8 mouse cellular contexts compared by ENCODE assay signal in the genomic region with DNA sequence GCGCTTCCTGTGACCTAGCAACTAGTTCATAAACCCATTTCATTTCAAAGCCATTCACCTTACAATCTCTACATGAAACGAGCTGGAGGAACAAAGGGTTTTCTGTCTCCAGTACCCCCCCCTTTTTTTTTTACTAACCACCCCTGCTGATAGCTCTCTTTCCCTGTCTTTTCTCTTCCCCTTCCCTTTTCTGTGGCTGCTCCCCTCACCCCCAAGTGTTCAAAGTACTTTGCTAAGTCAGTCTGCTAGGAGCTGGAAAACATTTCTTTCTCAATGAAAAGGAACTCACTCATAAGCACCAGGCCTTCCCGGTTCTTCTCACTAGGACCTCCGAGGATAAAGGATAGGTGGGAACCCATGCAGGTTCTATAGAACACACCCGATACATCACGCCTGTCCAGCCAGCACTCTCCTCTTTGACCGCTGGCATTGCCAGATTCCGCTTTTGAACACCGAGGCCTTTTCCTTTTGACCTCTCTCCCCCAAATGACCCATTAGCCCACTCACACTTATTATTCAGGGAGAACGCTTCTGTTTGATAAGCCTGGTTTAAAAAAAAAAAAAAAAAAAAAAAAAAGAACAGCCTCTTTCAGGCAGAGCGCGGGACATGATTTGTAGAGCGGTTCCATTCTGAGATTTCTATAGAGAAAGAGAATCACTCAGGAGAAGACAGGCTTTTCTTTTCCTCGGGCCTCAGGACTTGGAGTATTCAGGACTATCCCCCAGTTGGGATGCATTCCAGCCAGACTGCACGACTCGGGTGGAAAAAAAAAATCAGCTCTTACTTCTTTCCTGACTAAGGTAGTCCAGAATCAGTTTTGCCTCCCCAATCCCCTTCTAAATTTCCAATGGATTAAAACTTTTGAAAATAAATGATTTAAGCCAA.
DNase-seq lines count a peak whose midpoint lies in the region; ATAC-seq and TF ChIP-seq lines count a peak whose summit lies in the region.

No protein-coding gene starts in this region.

- peak overlapping the region; percentile 70 for H3K4me3 ChIP-seq in kidney, embryonic 16.5 days (ENCODE audit: low read length)
- H3K4me3 ChIP-seq in hindbrain, postnatal 0 days (ENCODE audit: low read length) = peak overlapping the region; percentile 69
- peak overlapping the region; percentile 54 for H3K4me3 ChIP-seq in midbrain, embryonic 15.5 days

- DNase-seq in kidney, postnatal 14 days = no peak
- peak; percentile 78 for DNase-seq in embryo, embryonic 10 days (ENCODE audit: low spot score)
- DNase-seq in hindbrain, postnatal 0 days (ENCODE audit: low spot score) = peak; percentile 44
- DNase-seq in ovary, postnatal 10 days (ENCODE audit: low spot score) = no peak
- no peak for DNase-seq in ovary, postnatal 14 days (ENCODE audit: low spot score)
- DNase-seq in left cerebral cortex, postnatal 14 days (ENCODE audit: low spot score in 2 of 2) = no peak

- peak overlapping the region; percentile 66 for H3K9ac ChIP-seq in kidney, embryonic 16.5 days (replicated peaks; ENCODE audit: low read length)
- H3K9ac ChIP-seq in hindbrain, postnatal 0 days (replicated peaks; ENCODE audit: low read length) = peak overlapping the region; percentile 72
- peak overlapping the region; percentile 20; the same call in 1 of the 2 replicates for H3K9ac ChIP-seq in midbrain, embryonic 15.5 days

- peaks cover 38% of the 10 kb centered on the region for H3K4me1 ChIP-seq in kidney, embryonic 16.5 days (ENCODE audit: insufficient read depth, low read length)
- no peaks in the 10 kb centered on the region; the same call in 1 of the 2 replicates for H3K4me1 ChIP-seq in hindbrain, postnatal 0 days (ENCODE audit: insufficient read depth, low read length)
- H3K4me1 ChIP-seq in midbrain, embryonic 15.5 days = peaks cover 30% of the 10 kb centered on the region

- no peak for TF ChIP-seq CTCF in hindbrain, postnatal 0 days (IDR thresholded peaks at IDR 0.05; ENCODE audit: low read depth)

- 5% methylated on average over 16 of the region's 16 CpGs for WGBS in kidney, embryonic 16.5 days
- WGBS in hindbrain, postnatal 0 days = 3% methylated on average over 16 of the region's 16 CpGs
- 1% methylated on average over 16 of the region's 16 CpGs for WGBS in midbrain, embryonic 15.5 days

- H3K9me3 ChIP-seq in kidney, embryonic 16.5 days (ENCODE audit: low read length) = no peaks in the 10 kb centered on the region
- H3K9me3 ChIP-seq in hindbrain, postnatal 0 days (ENCODE audit: low read length) = no peaks in the 10 kb centered on the region
- H3K9me3 ChIP-seq in midbrain, embryonic 15.5 days = no peaks in the 10 kb centered on the region

- ATAC-seq in kidney, embryonic 16.5 days (ENCODE audit: low FRiP score, low TSS enrichment) = no peak; the same call in 1 of the 2 replicates
- peak; percentile 18; the same call in 1 of the 2 replicates for ATAC-seq in hindbrain, postnatal 0 days
- peak; percentile 10 for ATAC-seq in midbrain, embryonic 15.5 days (replicated peaks)

- H3K27ac ChIP-seq in kidney, embryonic 16.5 days (ENCODE audit: low read length) = peak overlapping the region; percentile 78
- H3K27ac ChIP-seq in hindbrain, postnatal 0 days = peak overlapping the region; percentile 91; the same call in 1 of the 2 replicates
- H3K27ac ChIP-seq in midbrain, embryonic 15.5 days = peak overlapping the region; percentile 88

- peak overlapping the region; percentile 67 for H3K4me2 ChIP-seq in kidney, embryonic 16.5 days (replicated peaks; ENCODE audit: low read depth, low read length)
- peak overlapping the region; percentile 72 for H3K4me2 ChIP-seq in hindbrain, postnatal 0 days (ENCODE audit: low read depth, low read length)
- peak overlapping the region; percentile 67 for H3K4me2 ChIP-seq in midbrain, embryonic 15.5 days

- H3K36me3 ChIP-seq in kidney, embryonic 16.5 days (ENCODE audit: insufficient read depth, low read length) = no peaks in the 10 kb centered on the region
- no peaks in the 10 kb centered on the region for H3K36me3 ChIP-seq in hindbrain, postnatal 0 days (ENCODE audit: insufficient read depth, low read length)
- no peaks in the 10 kb centered on the region for H3K36me3 ChIP-seq in midbrain, embryonic 15.5 days (replicated peaks)

- intact Hi-C loops in left cerebral cortex, postnatal 14 days (cut with DNase I) = no loop called here

- no peaks in the 10 kb centered on the region for H3K27me3 ChIP-seq in kidney, embryonic 16.5 days (ENCODE audit: insufficient read depth, low read length)
- no peaks in the 10 kb centered on the region for H3K27me3 ChIP-seq in hindbrain, postnatal 0 days (ENCODE audit: insufficient read depth, low read length)
- 0 out of 2 replicates have a peak, but pooled peaks cover 6% of the 10 kb centered on the region for H3K27me3 ChIP-seq in midbrain, embryonic 15.5 days (replicated peaks)

Comparison
In these comparisons a context has a peak if more than half of its experiments do, and no peak if none do; other contexts are left out.
1. H3K9ac ChIP-seq: peak in every context shown above with its lines; median percentile 72 in hindbrain, postnatal 0 days; 66 in kidney, embryonic 16.5 days; 20 in midbrain, embryonic 15.5 days.
2. DNase-seq: peak in embryo, embryonic 10 days (single experiment) and hindbrain, postnatal 0 days (single experiment); none in kidney, postnatal 14 days (single experiment), ovary, postnatal 10 days (single experiment), ovary, postnatal 14 days (single experiment) and left cerebral cortex, postnatal 14 days (0 of 2).
3. Peak in every context shown above with its lines, with median percentiles within 50 percentile points of each other: H3K27ac ChIP-seq, H3K4me2 ChIP-seq and H3K4me3 ChIP-seq.